28 mouse cellular contexts compared by ENCODE assay signal in genomic region chr9:105074851-105075250, GRCm38 (mm10).
"Had no signal": no experiment of that assay in that cellular context is flagged by ENCODE, and none has a peak within 500 bp of the region (broad histone marks: within the 10 kb centered on the region; RNA-seq: fewer than 3 reads in every experiment).

No protein-coding gene starts in this region.

- H3K27ac ChIP-seq: embryonic facial prominence, embryonic 10.5 days; embryonic facial prominence, embryonic 12.5 days; embryonic facial prominence, embryonic 13.5 days; embryonic facial prominence, embryonic 15.5 days; forebrain, embryonic 10.5 days; forebrain, embryonic 12.5 days; forebrain, embryonic 13.5 days; forebrain, embryonic 15.5 days; gastrocnemius, adult 2 months; heart, adult 2 months had no signal

- H3K27me3 ChIP-seq: embryonic facial prominence, embryonic 12.5 days; embryonic facial prominence, embryonic 13.5 days; embryonic facial prominence, embryonic 15.5 days; forebrain, embryonic 12.5 days; forebrain, embryonic 13.5 days; forebrain, embryonic 15.5 days had no signal

- H3K9ac ChIP-seq: embryonic facial prominence, embryonic 12.5 days; embryonic facial prominence, embryonic 13.5 days; embryonic facial prominence, embryonic 15.5 days; forebrain, embryonic 12.5 days; forebrain, embryonic 13.5 days; forebrain, embryonic 15.5 days; forebrain, postnatal 0 days had no signal

- H3K4me1 ChIP-seq: embryonic facial prominence, embryonic 10.5 days; embryonic facial prominence, embryonic 12.5 days; embryonic facial prominence, embryonic 13.5 days; embryonic facial prominence, embryonic 15.5 days; forebrain, embryonic 10.5 days; forebrain, embryonic 12.5 days; forebrain, embryonic 13.5 days; forebrain, embryonic 15.5 days had no signal

- H3K9me3 ChIP-seq: embryonic facial prominence, embryonic 10.5 days; embryonic facial prominence, embryonic 12.5 days; embryonic facial prominence, embryonic 13.5 days; embryonic facial prominence, embryonic 15.5 days; forebrain, embryonic 10.5 days; forebrain, embryonic 12.5 days; forebrain, embryonic 13.5 days; forebrain, embryonic 15.5 days had no signal

- H3K4me2 ChIP-seq: embryonic facial prominence, embryonic 12.5 days; embryonic facial prominence, embryonic 13.5 days; embryonic facial prominence, embryonic 15.5 days; forebrain, embryonic 12.5 days; forebrain, embryonic 13.5 days; forebrain, embryonic 15.5 days had no signal

- ATAC-seq: forebrain, embryonic 13.5 days; forebrain, embryonic 14.5 days; forebrain, embryonic 15.5 days; forebrain, embryonic 16.5 days; forebrain, postnatal 0 days had no signal

- DNase-seq: cerebellum, adult 2 months; cerebellum, adult 8-10 months; cerebellum, adult 9-10 months; cerebellum, adult 9-11 months; cerebellum, postnatal 10 days; cerebellum, postnatal 14 days; cerebellum, postnatal 25 days; cerebellum, postnatal 36 days; embryo, embryonic 11 days; forebrain, postnatal 0 days; gastrocnemius, adult 2 months; gastrocnemius, postnatal 10 days; gastrocnemius, postnatal 14 days; gastrocnemius, postnatal 25 days; gastrocnemius, postnatal 36 days; heart, adult 18-20 months; heart, adult 2 months had no signal

- H3K4me3 ChIP-seq: embryonic facial prominence, embryonic 10.5 days; embryonic facial prominence, embryonic 12.5 days; embryonic facial prominence, embryonic 13.5 days; embryonic facial prominence, embryonic 15.5 days; erythroblast, embryonic 14.5 days; forebrain, embryonic 10.5 days; forebrain, embryonic 12.5 days; forebrain, embryonic 13.5 days; forebrain, embryonic 15.5 days; gastrocnemius, adult 2 months; heart, adult 2 months had no signal
